Mouse (Mus musculus) G1E-ER4 (cell line): ENCODE results near the gene P3h3. TPM values are rescaled to one million over a fixed set of nuclear protein-coding genes. Genes with fewer than 3 reads are reported as not detected.

ENCODE experiments used
- GATA1 ChIP-seq: IDR thresholded peaks from one replicate; pipeline ENCODE4 v1.8.0; 2012; ENCODE audit warnings: low read length, inconsistent platforms
- polyA plus RNA-seq: library from polyadenylated mRNA; stranded (reverse); fragments of >175 nt; gene quantifications from 2 replicates; pipeline ENCODE4 v1.2.3, GENCODE M21; 2012

The P3h3 gene
- polyA plus RNA-seq, 1 experiment, result not detected

DNA sequence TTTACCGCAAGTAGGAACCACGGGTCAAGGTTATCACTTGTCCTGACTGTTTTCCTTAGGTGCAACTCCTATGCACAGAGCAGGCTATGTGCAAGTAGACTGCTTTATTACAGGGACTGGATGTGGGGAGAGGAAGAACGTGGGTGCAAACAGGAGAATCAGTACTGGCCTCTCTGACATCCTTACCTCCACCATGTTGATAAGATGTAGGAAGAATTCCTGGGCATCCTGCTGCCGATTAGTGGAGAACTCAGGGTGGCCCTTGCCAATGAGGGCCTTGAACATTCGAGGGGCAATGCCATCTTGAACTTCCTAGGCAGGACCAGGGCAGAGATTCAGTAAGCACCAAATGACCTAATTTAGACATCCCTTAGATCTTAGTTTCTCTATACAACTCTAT lies 36.7 kb downstream of the P3h3 start:
- no peak for TF ChIP-seq GATA1

- no peak for TF ChIP-seq GATA1
Observed at GRCm38 (mm10) chr6:124817971-124818370, 39.6 kb downstream of the P3h3 start.

DNA sequence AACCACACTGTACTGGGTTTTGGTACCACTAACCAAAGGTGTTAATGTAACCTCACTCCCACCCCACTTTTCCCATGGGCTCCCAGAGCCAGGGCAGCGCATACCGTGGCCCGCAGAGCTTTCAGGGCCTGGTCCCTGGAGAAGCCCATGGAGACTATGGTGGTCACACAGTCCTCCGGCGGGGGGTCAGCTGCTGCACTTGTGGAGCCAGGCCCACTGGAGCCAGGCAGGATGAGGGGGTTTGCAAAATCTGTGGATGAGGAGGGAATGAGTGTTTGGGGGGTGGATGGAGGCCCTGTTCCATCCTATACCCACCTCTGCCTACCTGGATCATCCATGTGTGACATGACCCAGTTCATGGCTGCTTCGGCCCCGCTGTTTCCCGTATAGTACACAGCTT lies 40.0 kb downstream of the P3h3 start:
- TF ChIP-seq GATA1, result no peak

GRCm38 (mm10) chr6:124817125-124817524 lies 40.4 kb downstream of the P3h3 start:
- no peak for TF ChIP-seq GATA1

DNA sequence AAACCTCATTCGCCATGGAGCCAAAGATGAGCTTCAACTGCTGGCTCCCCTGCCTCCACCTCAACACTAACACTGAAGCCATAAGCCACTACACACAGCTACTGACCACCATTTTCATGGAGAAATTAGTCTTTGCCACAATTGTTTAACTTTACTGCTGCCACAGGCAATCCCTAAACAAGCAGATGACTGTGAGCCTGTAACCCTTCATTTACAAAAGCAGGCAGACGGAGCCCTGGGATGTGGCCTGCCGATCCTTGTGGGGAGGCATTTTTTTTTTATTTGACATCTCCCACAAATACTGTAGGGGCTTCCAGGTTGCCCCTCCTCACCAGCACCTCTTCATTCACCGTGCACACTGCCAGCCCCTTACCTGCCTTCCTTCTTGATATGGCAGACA lies 40.9 kb downstream of the P3h3 start:
- TF ChIP-seq GATA1, result no peak

- TF ChIP-seq GATA1, result no peak
Observed at GRCm38 (mm10) chr6:124814858-124815774, 42.4 kb downstream of the P3h3 start.

DNA sequence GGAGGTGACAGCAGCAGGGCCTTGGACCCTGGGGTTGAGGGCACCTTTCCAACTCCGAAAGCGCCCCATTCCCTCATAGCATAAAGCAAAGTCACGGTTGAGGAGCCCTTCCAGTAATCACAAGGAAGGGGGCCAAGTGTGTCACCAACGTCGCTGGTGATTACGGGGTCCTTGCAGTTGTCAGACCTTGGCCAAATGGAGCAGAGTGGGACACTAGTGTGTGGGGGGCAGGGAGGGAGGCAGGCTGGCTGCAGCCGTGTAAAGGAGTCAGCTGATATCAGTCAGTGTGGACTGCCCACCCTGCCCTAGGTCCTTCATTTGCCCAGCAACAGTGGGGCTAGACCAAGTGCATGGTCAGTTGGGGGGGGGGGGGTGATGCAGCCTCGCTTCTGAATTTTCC lies 43.1 kb downstream of the P3h3 start:
- no peak for TF ChIP-seq GATA1

- TF ChIP-seq GATA1, result no peak
Observed at GRCm38 (mm10) chr6:124813933-124814332, 43.6 kb downstream of the P3h3 start, which contains the start of gene Tpi1. Gene Tpi1, minus strand, starts transcription at chr6:124814296.

GRCm38 (mm10) chr6:124813496-124813895 lies 44.1 kb downstream of the P3h3 start:
- TF ChIP-seq GATA1, result no peak

- TF ChIP-seq GATA1, result no peak
Observed at GRCm38 (mm10) chr6:124812848-124813247, 44.7 kb downstream of the P3h3 start.

DNA sequence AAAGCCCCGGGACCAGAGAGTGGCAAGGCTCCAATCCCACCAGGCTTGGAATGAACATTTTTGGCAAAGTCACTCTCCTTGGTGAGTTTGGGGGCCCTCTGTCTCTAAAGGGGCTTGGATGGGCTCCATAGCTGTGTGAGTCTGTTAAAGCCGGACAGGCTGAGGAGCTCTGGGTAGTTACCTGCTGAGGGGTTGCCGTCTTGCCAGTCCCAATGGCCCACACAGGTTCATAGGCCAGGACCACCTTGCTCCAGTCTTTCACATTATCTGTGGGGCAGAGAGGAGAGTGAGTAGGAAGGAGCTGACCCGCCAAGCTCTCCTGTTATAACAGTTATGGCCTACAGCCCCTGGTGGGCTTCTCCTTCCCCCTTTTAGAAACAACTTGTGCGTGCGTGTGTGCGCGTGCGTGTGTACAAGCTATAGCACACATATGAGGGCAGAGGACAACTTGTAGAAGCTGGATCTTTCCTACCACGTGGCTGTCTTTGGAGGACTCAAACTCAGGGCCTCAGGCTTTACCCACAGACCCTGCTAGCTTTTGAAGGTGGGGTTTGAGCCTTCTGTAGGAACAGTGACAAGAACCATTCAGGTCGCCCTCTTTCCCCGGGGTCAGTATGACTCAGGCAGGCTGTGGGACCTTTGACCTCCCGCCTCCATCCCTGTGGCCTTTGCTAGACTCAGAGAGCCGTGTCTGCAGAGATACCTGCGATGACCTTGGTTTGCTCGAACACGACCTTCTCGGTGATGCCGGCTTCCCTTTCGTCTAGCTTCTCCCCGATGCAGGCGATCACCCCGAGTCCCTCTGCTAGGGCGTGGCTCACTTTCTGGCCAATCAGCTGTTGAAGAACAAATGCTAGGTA lies 45.6 kb downstream of the P3h3 start:
- TF ChIP-seq GATA1, result no peak

DNA sequence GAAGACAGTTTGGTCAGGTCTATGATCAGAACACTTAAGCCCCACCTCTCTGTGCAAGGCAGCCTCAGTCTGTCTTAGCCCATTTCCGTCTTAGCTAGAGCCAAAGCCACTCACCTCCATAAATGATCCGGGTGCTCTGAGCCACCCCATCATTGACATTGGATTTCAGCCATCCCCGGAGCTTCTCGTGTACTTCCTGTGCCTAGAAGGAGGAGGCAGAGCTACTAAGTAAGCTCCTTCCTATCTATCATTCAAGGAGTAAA lies 46.2 kb downstream of the P3h3 start:
- no peak for TF ChIP-seq GATA1

DNA sequence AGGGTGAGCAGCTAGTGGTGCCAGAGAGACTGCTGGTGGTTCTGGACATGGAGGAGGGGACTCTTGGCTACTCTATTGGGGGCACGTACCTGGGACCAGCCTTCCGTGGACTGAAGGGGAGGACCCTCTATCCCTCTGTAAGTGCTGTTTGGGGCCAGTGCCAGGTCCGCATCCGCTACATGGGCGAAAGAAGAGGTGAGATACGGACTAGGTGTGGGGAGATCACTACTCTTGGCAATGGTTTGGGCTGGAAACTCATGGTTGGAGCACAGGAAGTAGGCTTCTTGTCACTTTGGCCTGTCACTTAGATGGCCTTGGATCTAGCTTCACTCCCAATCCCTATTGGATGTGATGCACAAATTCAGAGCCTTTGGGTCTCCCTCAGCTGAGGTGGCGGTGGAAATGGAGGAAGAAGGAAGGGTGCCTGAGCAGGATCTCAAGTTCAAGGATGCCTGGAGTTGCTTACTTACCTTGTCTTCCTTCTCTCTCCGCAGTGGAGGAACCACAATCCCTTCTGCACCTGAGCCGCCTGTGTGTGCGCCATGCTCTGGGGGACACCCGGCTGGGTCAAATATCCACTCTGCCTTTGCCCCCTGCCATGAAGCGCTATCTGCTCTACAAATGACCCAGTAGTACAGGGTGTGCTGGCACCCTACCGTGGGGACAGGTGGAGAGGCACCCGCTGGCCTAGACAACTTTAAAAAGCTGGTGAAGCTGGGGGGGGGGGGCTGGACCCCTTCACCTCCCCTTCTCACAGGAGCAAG lies 47.6 kb downstream of the P3h3 start:
- no peak for TF ChIP-seq GATA1

GRCm38 (mm10) chr6:124809052-124809774 lies 48.3 kb downstream of the P3h3 start:
- no peak for TF ChIP-seq GATA1

DNA sequence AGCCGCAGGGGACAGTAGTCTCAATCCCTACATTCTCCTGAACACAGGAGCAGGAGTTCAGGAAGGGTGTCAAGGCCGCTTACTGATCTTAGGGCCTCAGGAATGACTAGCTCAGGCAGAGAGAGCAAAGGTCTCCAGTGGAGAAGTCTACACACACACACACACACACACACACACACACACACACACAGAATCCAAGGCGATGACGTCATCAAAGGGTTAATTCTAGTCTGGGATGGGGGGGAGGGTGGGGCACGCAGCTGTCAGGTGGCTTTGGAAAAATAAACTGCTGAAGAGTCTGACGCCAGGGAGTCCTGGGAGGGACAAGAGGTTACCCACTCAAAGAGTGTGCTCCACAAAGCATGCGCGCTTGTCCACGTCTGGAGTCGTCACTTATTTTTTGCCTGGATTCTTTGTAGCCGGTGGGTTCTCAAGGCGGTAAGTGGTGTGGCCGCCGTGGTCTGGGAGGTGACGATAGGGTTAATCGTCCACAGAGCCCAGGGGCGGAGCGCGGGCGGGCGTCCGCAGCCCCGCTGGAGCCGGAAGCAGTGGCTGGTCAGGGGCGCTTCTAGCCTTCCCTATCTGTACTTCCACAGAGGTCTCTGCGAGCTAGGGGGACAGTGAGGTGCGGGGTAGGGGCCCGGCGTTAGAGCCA lies 49.1 kb downstream of the P3h3 start, which contains the start of gene Spsb2:
TSS of gene Spsb2 (plus strand) at position 304 of the 655 bp plus-strand sequence.
- TF ChIP-seq GATA1, result no peak

GRCm38 (mm10) chr6:124807986-124808357 lies 49.6 kb downstream of the P3h3 start:
- no peak for TF ChIP-seq GATA1
